Mouse (Mus musculus) mouse trophoblast stem cell (cell line): ENCODE data around the gene Cyp2s1.

Experiments used
- in situ Hi-C, 2 experiments: fragments of 300-500 bp; cut with MseI, MboI; formaldehyde crosslinking; loops; 2 replicates in 1 of 2; 3 replicates in 1 of 2; pipeline ENCODE4 v1.15.1; 2025

Gene Cyp2s1

DNA sequence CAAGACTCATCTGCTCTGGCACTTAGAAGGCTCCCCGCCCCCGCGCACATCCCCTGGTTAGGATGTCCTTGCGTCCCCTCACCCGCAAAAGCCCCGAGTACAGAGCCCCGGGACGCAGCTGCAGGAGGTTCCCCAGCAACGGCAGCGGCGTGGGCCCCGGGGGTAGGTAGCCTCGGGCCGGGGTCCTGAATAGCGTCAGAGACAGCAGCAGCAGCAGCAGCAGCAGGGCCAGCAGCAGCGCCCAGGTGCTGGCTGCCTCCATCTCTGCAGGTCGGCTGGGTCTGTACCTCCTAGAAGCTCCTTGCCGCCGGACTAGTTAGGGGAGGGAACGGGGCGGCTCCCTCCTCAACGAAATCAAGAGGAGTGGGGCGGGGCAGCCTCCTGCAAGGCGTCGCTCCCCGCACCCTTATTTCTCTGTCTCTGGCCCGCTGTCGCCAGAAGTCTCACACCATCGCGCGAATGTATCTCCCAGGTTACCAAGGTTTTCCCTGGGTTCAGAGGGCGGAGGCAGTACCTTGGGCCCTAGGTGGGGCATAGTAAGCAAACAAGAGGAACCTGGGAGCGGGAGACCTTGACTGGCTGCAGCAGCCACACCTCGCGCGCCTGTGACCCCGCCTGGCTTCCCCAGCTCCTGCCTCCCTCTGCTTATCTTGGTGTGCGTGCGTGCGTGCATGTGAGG lies at the start of gene Cyp2s1:
Gene Cyp2s1, minus strand, starts transcription at position 673 of the 679 bp plus-strand sequence.
- in situ Hi-C loops, result no loop called here

DNA sequence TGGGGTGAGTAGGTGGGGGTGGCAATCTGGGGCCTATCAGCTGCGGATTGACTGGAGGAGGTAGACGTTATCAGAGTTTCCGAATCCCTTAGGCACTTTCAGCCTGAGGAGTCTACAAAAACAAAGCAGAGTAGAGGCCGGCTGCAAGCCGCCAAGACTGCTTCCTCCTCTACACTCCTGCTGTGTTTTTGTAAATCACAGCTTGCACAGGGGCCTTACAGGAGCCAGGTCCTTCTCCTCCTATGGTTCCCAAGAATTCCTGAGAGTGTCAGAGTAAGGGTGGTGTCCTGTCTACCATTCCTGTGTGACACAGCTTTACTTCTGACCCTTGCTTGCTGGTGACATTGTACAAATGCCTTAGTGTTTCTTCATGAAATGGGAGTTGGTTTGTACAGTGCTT lies 48.1 kb upstream of the Cyp2s1 start:
- in situ Hi-C loops, result loop anchor here in 1 of 2 experiments (5.0 kb wide), 1 partner anchor 37 kb away; no protein-coding TSS in a partner anchor

DNA sequence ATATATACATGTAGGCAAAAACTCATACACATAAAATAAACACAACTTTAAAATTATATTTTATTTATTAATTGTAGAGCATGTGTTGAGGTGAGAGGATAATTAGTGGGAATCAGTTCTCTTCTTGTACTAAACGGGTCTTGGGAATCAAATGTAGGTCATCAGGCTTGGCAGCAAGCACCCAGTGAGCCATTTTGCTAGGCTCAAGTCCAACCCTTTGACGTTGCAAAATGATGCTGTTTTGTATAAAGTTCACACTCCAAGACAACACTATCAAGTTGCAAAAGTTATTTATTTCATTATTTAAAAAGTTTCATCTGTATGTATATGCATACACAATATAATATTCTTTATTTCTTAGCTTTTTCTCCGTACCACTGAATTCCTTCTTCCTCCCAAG lies 47.0 kb upstream of the Cyp2s1 start:
- in situ Hi-C loops, result no loop called here

DNA sequence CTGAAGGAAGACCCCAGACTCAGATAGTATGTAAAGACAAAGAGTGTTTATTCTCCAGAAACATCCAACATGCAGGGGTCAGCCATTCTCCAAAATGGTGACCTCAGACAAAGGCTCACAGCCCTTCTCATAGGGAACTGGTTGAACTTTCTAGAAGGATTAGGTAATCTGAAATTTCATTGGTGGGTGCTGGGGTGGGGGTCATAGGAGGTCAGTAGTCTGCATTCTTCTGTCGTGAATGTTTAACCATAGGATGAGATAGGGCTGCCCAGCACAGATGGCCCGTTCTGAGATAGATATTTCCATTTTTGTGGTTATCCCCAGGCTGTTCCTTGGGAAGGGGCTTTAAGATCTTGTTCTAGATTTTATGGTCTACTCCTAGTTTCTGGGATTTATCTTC lies 45.7 kb upstream of the Cyp2s1 start:
- in situ Hi-C loops, result no loop called here

DNA sequence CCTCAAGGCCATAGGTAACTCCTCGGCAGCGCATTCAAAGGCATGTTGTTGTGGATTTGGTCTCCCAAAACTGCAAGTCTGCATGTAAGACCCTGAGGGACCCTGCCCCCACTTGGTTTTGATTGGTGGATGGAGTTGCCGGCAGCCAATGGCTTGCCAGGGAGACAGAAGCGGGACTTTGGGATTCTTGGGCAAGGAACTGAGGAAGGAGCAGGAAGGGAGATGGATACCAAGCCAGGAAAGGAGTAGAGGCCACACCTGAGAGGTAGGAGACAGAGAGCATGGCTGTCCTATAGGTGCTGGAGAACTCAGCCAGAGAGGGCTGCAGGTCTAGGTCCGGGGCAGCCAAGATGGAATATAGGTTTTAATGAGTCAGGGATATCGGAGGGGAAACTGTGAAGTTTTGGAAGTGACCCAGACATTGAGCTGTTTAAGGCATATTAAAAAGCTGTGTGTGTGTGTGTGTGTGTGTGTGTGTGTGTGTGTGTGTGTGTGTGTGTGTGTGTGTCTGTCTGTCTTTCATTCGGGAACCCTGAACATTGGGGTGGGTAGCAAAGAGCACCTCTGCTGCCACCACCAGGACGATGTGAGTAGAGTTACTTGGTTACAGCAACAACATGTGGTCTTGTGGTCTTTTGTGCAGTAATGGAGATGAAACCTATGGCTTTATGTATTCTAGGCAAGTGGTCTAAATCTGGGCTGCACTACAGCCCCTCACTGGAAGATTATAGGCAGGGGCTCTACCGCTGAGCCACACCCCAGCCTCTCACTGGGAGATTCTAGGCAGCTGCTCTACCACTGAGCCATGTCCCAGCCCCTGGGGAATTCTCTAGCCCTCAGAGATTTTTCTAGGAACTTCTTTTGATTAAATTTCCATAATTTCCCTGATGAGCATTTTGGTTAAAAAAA lies 43.5 kb upstream of the Cyp2s1 start:
- in situ Hi-C loops, result loop anchor here in 1 of 2 experiments (5.0 kb wide), 1 partner anchor 42 kb away; no protein-coding TSS in a partner anchor

DNA sequence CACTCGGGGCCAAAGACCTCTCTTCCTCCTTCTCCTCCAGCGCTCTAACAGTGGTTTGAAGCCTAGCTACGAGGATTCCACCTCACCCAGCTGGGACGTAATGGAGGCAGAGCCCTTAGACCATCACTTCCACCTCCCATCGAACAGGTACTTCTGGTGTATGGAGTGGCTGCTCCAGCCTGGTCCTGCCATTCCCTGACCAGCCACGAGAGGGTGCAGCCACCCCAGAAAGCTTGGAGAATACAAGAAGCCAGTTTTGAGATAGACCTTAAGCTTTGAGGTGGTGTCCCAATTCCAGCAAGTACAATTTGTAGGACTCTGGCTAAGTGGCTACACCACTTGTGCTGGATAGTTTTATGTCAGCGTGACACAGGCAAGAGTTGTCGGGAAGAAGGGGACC lies 38.4 kb upstream of the Cyp2s1 start:
- in situ Hi-C loops, result loop anchor here in 1 of 2 experiments (5.0 kb wide), 1 partner anchor 47 kb away; no protein-coding TSS in a partner anchor

DNA sequence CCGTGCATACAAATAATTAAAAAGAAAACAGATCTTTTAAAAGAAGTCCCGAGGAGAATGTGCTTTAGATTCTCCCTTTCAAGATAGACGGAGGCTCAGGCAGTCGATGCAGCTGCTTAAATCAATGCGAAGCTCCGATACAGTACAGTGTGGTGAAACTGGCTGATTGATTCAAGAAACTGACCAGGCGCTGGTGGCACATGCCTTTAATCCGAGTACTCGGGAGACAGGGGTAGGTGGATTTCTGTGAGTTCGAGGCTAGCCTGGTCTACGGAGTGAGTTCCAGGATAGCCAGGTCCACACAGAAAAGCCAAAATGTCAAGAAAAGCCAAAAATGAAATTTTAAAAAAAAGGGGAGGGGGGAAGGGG lies 31.7 kb upstream of the Cyp2s1 start:
- in situ Hi-C loops, result no loop called here

DNA sequence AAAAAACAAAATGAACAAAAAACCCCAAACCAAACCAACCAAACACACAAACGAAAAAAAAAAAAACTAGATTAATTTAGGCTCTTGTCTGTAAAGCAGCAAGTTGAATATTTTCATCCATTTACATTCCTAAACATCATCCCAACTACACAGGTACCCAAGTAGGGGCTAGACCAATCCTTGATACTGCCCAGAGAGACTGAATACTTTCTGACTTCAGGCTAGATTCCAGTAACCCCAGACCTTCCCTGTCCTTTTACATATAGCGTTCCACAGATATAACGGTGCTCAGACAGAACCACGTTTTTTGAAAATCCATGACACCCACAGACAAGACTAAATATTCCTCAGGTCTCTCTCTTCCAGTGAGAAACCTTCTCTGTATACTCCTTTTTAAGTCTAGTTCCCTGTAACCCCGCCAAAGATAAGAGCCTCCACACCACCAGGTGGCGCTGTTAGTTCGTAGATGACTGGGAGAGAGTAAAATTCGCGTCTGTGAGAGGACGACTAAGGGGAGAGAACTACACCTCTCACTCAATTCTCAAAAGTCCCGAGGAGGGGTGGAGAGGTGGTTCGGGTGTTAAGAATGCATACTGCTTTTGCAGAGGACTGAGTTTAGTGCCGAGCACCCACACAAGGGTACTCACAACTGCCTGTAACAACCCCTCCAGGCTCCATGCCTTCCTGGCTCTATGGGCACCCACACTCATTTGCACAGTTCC lies 31.2 kb upstream of the Cyp2s1 start:
- in situ Hi-C loops, result no loop called here

DNA sequence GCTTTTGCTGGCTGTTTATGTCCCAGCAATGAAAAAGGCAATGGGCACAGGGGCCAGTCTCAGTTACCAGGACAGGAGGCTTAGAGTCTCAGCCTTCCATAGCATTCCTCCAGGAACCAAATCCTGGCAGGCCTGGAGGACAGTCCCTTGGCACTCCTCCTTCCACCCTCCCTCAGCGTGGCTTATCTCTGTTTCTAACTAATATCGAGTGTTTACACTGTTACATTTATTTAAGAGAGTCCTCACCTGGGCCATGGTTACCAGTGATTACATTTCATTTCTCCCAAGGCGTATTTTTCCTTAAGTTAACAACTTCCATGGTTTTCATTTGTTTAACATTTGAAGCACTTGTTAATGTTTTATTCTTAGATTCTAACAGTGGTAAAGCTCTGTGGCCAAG lies 28.2 kb upstream of the Cyp2s1 start:
- in situ Hi-C loops, result no loop called here

DNA sequence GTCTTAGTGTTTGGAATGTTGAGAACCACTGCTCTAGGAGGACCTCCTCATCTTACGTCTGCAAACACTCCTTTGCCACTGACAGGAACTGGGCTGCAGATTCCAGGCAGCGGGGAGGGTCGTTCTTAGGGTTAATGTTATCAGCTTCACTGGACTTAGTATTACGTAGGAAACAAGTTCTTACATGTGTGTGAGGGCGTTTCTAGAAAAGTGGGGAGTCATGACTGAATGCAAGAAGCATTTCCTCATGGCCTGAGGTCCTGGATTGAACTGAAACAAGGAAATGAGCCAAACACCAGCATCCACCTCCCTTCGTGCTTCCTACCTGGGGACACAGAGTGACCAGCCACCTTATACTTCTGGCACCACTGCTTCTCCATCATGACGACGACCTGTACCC lies 27.7 kb upstream of the Cyp2s1 start:
- in situ Hi-C loops, result no loop called here

DNA sequence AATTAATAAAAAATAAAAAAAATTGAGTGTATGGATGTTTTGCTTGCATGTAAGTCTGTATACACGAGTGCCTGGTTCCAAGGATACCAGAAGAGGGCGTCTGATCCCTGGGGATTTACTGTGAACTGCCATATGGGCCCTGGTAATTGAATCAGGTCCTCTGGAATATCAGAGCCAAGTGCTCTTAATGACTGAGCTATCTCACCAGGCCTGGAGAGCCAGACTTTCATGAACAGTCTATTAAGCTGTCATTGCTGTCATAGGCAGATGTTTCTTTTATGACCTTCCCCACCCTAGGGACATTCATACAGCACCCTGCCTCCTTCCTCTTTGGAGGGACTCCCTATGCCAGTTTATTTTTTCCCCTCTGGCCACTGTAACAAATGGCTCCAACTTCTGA lies 26.8 kb upstream of the Cyp2s1 start:
- in situ Hi-C loops, result no loop called here

DNA sequence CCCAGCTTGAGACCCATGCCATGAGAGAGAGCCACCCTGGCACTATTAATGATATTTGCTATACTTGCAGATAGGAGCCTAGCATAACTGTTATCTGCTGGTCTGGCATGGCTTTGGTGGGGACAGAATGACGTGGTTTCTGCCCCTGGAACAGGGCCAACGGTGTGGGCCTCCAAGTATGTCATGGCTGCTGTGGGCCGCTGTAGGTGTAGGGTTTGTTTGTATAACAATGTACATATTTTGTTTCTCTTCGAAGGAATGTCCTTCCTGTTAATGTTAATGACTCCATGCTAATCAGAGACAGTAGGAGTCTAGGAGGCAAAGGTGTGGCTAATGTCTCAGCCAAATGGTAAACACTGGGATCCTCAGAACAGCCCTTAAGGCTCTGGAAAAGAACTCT lies 24.2 kb upstream of the Cyp2s1 start:
- in situ Hi-C loops, result no loop called here

DNA sequence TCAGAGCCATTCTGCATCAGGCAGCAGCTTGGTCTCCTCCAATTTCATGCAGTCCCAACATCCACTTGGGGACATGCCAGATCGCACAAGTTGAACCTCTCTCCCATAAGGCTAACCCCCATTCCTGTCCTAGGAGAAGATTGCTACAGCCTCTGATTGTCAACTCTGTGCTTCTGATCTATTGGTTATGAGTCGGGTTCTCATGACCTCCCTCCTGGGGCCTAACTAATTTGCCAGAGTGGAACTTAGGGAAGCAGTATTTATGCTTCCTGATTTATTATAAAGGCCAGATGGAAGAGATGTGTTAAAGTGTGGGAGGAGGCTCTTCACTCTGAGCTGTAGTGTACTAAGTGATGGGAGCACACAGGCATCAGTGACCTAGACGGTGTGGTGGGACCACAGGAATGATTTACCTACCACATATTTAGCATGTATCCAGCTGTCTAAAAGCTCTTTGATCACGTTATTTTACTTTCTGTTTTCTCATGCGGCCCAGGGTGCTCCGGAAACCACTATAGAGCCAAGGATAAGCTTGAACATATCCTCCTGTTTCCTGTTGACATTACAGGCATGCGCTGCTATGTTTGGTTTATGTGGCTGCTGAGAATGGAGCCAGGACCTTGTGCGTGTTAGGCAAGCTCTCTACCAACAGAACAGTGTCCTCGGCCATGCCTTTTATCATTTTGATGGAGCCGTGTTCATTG lies 18.6 kb upstream of the Cyp2s1 start:
- in situ Hi-C loops, result no loop called here

DNA sequence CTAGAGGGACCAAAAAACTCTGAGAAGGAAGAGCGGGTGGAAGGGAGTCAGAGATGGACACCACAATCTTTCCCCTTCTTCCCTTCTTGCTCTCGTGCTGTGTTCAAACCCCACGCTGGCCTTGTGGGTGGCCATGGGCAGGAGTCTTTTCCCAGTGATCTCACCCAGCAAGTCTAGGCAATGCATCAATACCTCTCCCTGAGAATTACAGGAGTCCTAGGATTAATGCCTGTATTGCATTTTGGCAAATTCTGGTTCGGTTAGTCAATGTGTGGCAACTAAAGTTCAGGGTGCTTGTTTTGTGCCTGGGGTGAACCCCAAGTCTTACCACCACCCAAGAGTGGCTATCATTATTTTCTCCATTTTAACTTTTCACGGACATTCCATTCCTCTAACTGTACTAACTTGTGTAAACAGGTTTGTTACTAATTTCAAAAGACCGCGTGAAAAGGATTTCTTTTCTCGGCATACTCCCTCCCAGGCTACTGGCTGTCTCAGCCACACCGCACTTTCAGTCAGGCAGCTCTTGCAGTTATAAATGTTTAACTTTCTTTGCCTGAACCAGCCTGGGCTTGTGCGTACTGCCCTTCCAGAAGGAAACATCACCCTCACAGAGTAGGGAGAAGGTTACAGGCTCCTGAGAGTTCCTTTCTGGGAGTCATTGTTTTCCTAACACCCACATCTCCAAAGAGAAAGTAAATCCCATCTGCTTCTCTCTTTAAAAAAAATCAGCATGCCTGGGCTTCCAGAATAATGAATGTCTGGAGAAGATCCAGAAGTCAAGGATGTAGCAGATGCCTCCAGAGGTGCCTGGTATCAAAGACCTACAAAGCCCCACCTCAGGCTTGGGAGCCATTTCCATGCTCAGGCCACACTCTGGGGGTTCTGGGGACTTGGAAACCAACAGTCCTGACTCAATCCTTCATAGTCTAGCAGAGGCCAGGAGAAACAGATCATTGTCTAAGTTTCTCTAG lies 15.1 kb upstream of the Cyp2s1 start:
- in situ Hi-C loops, result no loop called here

DNA sequence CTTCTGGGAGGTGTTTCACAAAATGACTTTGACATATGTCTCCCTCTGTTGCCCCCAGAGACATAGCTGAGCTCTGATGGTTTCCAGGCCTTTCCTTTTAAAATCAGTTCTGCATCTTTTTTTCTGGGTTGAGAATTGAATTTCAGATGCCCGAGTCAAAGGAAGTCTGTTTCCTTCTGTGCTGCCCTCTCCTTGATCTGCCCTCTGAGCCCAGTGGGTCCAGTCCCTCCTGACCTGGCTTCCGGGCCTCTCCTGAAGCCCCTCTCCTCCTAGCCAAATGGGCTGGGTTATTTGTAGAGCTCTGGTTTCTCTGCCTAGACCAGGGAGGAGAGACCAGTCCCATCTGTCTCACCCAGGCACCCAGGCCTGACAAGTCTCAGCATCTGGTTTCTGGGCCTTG lies 13.5 kb upstream of the Cyp2s1 start:
- in situ Hi-C loops, result no loop called here

DNA sequence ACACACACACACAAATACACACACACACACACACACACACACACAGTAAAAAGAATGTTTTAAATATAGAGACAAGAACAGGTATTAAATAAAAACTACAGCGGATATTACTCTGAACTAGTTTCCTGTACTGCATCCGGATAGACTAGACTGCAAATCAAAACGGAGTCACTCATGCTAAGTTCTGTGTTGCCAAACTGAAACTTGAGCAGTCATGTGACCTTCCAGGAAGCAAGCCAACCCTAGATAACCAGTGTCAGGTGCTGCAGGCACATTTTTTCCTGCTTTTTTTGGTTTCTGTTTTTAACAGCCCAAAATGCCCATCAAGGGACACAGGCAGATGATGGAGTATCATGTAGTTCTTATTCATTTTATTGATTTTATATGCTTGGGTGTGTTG lies 10.5 kb upstream of the Cyp2s1 start:
- in situ Hi-C loops, result no loop called here

DNA sequence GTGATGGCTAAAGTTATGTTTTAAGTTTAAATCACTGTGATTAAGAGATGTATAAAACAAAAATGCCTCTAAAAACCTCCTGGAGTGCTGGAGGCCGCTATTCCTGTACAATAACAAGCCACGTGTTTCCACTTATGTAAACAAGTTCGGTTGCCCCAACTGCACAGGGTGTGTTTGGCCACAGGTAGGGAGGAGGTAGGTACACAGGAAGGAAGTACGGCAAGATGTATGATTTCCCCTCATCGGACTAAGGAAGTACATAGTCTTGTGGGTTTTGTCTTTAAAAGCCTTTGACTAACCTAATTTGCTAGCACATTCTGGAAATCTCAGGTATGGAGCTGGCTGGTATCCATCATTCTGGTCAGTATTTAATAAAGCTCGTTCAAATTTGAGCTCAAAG lies 9.3 kb upstream of the Cyp2s1 start:
- in situ Hi-C loops, result no loop called here

DNA sequence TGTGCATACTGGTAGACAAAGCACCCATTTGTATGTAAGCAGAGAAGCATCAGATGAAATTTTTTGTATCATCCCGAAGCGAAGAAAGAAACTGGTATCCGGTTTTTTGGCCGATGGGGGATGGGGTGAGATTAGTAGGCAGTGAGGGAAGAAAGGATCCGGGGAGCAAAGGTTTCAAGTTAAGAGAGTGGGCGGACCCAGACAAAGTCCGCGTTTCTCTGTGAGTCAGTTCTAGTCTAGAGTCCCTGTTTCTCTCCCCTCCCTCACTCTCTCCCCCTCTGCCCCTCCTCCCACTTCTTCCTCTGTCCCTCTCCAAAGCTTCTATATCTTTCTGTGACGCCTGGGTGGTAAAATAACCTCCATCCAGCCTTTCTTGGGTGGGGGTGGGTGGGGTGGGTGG lies 8.3 kb upstream of the Cyp2s1 start:
- in situ Hi-C loops, result no loop called here

DNA sequence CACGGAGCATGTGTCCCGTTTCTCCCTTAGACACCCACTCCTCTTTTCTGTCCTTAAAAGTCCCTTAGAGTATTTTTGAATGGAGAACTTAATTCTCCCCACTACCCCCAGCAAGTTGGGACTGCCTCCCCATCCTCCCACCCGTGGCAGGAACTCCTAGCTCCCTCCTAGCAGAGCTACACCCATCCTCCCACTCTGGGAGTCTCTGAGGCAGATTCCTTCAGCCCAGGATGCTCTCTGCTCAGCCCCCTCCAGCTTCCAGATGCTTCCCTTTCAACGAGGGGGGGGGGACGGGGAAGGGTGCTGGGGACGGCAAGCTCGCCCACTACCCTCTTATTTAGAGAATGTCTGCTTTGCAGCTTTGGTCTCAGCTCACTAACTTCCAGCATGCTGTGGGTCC lies 1.1 kb downstream of the Cyp2s1 start:
- in situ Hi-C loops, result no loop called here

DNA sequence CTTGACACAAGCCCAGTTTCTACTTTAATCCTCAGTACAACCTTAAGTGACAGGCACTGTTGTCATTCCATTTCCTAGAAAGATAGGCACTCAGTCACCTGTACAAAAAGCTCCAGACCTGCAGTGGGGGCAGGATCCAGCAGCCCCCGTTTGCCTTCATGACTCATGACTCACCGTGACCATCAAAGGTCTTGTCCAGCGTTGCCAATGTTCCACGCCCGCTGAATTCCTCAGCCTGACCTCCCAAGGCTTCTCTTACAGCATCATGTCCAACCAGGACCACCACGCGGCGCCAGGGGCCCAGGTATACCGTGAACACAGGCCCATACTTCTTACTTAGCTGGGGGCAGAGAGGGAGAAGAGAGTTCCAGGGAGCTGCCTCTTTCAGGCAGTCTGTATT lies 2.0 kb downstream of the Cyp2s1 start:
- in situ Hi-C loops, result no loop called here

DNA sequence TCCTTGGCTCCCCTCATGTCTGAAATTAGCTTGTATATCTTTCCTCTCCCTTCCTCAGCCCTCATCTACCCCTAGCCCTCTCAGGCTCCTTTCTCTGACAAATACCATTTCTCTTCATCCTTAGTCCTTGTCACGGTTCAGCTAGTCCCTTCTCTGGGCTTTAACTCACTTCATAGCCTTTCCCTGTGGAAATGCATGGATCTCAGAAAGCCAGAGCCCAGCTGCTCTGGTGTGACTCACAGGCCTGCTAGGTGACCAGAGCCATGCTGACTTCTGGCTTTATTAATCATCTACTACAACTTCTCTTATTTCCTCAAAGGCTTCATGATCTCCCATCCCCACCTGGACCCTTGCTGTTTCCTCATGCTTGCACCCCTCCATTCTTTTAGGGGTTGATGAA lies 4.5 kb downstream of the Cyp2s1 start:
- in situ Hi-C loops, result no loop called here
